Mouse (Mus musculus) limb, embryonic 11.5 days (tissue): ENCODE measurements around the gene Atg4a-ps. TPM values are rescaled to one million over a fixed set of nuclear protein-coding genes. Genes with fewer than 3 reads are reported as not detected.

Experiments
- ATAC-seq: fragments of 200-750 bp; cut with Nextera tagmentation; 2 replicates; pipeline ENCODE4 v1.8.0; 2017; ENCODE audit warnings: low read depth; ENCODE audit not compliant: insufficient number of reproducible peaks, low FRiP score, low TSS enrichment
- DNase-seq: peaks from one replicate; pipeline ENCODE4 v3.0.0-alpha.2; 2015; ENCODE audit warnings: low spot score
- H3K27ac ChIP-seq: fragments of 300-500 bp; sonication (generic); replicated peaks from 2 replicates; pipeline ENCODE4 v1.5.1; 2014; ENCODE audit warnings: low read depth, mild to moderate bottlenecking, low read length
- H3K27me3 ChIP-seq: fragments of 300-500 bp; sonication (generic); 2 replicates; pipeline ENCODE4 v1.6.1; 2014; ENCODE audit warnings: mild to moderate bottlenecking, low read length, mixed read lengths; ENCODE audit not compliant: control insufficient read depth, insufficient read depth
- H3K36me3 ChIP-seq: fragments of 300-500 bp; sonication (generic); 2 replicates; pipeline ENCODE4 v1.6.1; 2014; ENCODE audit warnings: mild to moderate bottlenecking, low read length, moderate library complexity, mixed read lengths; ENCODE audit not compliant: control insufficient read depth, insufficient read depth
- H3K4me1 ChIP-seq: fragments of 300-500 bp; sonication (generic); 2 replicates; pipeline ENCODE4 v1.6.1; 2014; ENCODE audit warnings: low read length, mixed read lengths; ENCODE audit not compliant: control insufficient read depth, insufficient read depth
- H3K4me2 ChIP-seq: fragments of 300-500 bp; sonication (generic); 2 replicates; pipeline ENCODE4 v1.6.1; 2014; ENCODE audit warnings: low read depth, mild to moderate bottlenecking, moderate library complexity; ENCODE audit not compliant: severe bottlenecking
- H3K4me3 ChIP-seq: fragments of 300-500 bp; sonication (generic); 2 replicates; pipeline ENCODE4 v1.5.1; 2014; ENCODE audit warnings: low read depth, low read length
- H3K9ac ChIP-seq: fragments of 300-500 bp; sonication (generic); 2 replicates; pipeline ENCODE4 v1.6.1; 2014; ENCODE audit warnings: mild to moderate bottlenecking, low read length
- H3K9me3 ChIP-seq: fragments of 300-500 bp; sonication (generic); 2 replicates; pipeline ENCODE4 v1.6.1; 2016; ENCODE audit warnings: low read length; ENCODE audit not compliant: control insufficient read depth
- WGBS: fragments of 180-500 bp; shearing (Covaris S2); extraction: QIAGEN DNeasy Blood & Tissue Kit; methylation state at CpG from one replicate; pipeline ENCODE4 v1.1.7; 2014; 5-methylcytosine and 5-hydroxymethylcytosine counted together
- polyA plus RNA-seq: library from polyadenylated mRNA; unstranded; fragments of >200 nt; fragmentation: Nextera tagmentation; extraction: Ambion mirVana; gene quantifications from 2 replicates; pipeline ENCODE4 v1.2.1, GENCODE M21; 2014

Atg4a-ps gene
- polyA plus RNA-seq, 1 experiment from 2014 or later = 0.08 TPM

DNA sequence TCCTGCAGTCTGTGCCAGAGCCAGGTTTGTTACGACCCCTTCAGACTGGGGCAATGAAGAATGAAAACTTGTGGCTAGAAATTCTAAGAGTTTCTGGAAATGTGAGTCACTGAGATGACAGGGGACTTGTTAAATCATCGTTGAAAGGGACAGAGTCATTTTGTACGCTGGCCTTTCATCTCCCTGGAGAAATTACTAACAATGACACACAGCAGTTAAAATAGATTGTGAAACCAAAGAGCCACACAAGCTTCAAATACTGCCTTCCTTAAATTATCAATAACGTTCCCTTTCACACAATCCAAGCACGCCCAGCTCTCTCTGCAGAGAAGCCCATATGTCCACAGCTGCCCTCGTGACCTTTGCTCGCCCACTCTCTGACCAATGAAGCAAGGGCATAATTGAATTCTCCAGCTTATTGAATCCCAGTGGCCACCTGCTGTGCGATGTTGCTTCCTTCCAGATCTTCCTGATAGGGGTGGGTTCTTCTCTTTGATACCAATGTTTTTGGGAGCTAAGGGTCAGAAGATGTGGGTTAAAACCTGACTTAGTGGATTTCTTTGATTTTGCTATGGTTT, 5.6 kb downstream of the Atg4a-ps start:
- DNase-seq (no peak), ATAC-seq (no peak)
- no peak overlapping the region for H3K4me3 ChIP-seq
- no peaks in the 10 kb centered on the region for H3K36me3 ChIP-seq
- 48% methylated on average over 8 of the region's 8 CpGs for WGBS
- no peak overlapping the region for H3K27ac ChIP-seq
- H3K4me2 ChIP-seq = no peak overlapping the region
- no peak overlapping the region for H3K9ac ChIP-seq
- no peaks in the 10 kb centered on the region for H3K9me3 ChIP-seq
- no peaks in the 10 kb centered on the region for H3K4me1 ChIP-seq
- H3K27me3 ChIP-seq = no peaks in the 10 kb centered on the region

DNA sequence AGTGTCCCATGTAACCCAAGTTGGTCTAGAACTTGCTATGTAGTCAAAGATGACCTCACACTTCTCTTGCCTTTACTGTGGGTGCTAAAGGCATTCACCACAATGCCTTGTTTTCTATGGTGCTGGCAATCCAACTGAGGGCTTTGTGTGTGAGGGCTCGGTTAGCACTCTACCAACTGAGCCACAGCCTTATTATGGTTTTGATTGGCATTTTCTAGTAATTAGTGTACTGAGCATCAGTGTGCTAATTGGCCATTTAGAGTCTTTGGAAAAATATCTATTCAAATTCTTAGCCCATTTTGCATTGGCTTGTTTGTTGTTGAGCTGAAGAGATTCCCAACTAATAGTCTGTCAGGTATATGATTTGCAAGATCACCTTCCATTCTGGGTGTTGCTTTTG, 8.2 kb downstream of the Atg4a-ps start:
- ATAC-seq (no peak), DNase-seq (no peak)
- Histone ChIP-seq H3K9ac (no peak overlapping the region), H3K4me3 (no peak overlapping the region), H3K27me3 (no peaks in the 10 kb centered on the region), H3K27ac (no peak overlapping the region), H3K36me3 (no peaks in the 10 kb centered on the region), H3K9me3 (no peaks in the 10 kb centered on the region), H3K4me2 (no peak overlapping the region), H3K4me1 (no peaks in the 10 kb centered on the region)
- 92% methylated on average over 1 of the region's 1 CpGs for WGBS

DNA sequence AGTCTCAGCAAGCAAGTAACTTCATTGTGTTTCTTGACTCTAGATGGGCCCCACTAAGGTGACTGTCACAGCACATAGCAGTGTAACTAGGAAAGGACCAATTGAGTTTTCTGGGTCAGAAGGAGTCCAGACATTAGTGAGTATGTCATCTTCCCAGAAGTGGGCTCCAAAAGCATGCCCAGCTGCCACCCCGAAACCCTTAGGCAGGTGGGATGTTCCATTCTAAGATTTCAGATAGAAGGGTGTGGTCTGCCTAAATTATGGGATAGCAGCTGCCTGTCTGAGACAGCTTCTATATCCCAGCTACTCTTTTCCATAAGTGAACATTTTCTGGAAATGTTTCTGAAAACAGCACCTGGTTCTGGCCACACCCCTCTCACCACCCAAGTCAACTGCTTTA, 11.6 kb downstream of the Atg4a-ps start:
- ATAC-seq (no peak), DNase-seq (no peak)
- Histone ChIP-seq H3K9ac (no peak overlapping the region), H3K36me3 (no peaks in the 10 kb centered on the region), H3K4me2 (no peak overlapping the region), H3K4me3 (no peak overlapping the region), H3K9me3 (no peaks in the 10 kb centered on the region), H3K27me3 (no peaks in the 10 kb centered on the region), H3K4me1 (no peaks in the 10 kb centered on the region), H3K27ac (no peak overlapping the region)
- 93% methylated on average over 1 of the region's 1 CpGs for WGBS

DNA sequence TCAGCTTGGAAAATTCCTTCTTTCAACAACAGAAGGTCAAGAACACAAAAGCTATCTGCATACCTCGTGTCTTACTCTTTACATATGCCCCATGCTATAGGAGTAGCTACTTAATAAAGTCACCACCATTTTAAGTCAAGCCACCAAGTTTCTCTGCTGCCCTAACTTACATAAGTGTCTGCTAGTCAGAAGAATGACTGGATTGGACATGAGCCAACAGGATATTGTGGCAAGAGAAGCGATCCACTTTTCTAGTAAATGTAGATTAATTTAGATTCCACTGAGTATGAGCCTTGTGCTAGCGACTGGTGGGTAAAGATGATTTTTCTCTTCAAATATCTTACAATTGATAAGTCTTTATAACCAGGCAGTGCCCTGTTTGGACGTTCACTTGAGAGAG, 12.0 kb downstream of the Atg4a-ps start:
- Histone ChIP-seq H3K36me3 (no peaks in the 10 kb centered on the region), H3K9ac (no peak overlapping the region), H3K27me3 (no peaks in the 10 kb centered on the region), H3K4me3 (no peak overlapping the region), H3K9me3 (no peaks in the 10 kb centered on the region), H3K27ac (no peak overlapping the region), H3K4me1 (no peaks in the 10 kb centered on the region), H3K4me2 (no peak overlapping the region)
- ATAC-seq (no peak), DNase-seq (no peak)
- 88% methylated on average over 4 of the region's 4 CpGs for WGBS

DNA sequence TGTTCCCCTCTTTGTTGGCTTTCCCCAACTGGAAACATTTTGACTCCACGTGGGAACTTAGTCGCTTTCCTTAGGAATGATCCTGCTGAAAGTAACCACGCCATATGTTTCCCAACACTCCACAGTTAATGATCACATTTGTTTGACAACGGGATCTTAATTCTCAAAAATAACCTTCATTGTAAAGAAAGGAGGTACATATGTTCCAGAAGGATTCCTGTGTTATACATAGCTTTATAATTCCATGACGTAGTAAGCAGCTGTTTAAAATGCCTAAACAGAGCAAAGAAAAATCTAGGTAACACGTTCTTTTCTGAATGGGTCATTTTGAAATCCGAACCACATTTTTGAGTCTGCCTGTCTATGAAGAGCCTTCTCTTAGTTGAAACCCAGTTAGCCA, 12.7 kb downstream of the Atg4a-ps start:
- H3K36me3 ChIP-seq = no peaks in the 10 kb centered on the region
- ATAC-seq (no peak), DNase-seq (no peak)
- no peaks in the 10 kb centered on the region for H3K9me3 ChIP-seq
- no peak overlapping the region for H3K4me3 ChIP-seq
- no peak overlapping the region for H3K9ac ChIP-seq
- H3K4me2 ChIP-seq = no peak overlapping the region
- no peaks in the 10 kb centered on the region for H3K27me3 ChIP-seq
- H3K4me1 ChIP-seq = no peaks in the 10 kb centered on the region
- no peak overlapping the region for H3K27ac ChIP-seq
- WGBS = 79% methylated on average over 7 of the region's 7 CpGs

DNA sequence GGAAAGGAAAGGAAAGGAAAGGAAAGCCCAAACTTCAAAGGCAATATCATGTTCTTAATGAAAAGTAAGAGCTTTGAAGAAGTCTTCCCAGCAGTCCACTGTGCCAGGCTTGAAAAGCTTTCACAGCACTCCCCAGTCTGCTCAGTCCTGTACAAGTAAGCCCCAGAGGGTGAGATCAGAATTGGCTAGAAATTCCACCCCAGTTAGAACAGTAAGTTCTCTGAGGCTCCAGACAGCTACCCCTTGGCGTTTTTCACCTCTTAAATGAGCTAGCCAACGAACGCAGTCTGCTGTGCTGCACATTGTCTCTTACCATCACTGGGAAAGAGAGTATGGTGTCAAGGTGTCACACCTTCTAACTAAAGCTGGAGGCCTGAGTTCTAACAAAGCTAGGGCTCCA, 18.2 kb downstream of the Atg4a-ps start:
- H3K4me3 ChIP-seq = no peak overlapping the region
- ATAC-seq = no peak
- DNase-seq = no peak
- no peak overlapping the region for H3K4me2 ChIP-seq
- 75% methylated on average over 3 of the region's 3 CpGs for WGBS
- no peaks in the 10 kb centered on the region for H3K27me3 ChIP-seq
- H3K27ac ChIP-seq = no peak overlapping the region
- H3K9ac ChIP-seq = no peak overlapping the region
- H3K36me3 ChIP-seq = no peaks in the 10 kb centered on the region
- H3K9me3 ChIP-seq = no peaks in the 10 kb centered on the region
- H3K4me1 ChIP-seq = no peaks in the 10 kb centered on the region

DNA sequence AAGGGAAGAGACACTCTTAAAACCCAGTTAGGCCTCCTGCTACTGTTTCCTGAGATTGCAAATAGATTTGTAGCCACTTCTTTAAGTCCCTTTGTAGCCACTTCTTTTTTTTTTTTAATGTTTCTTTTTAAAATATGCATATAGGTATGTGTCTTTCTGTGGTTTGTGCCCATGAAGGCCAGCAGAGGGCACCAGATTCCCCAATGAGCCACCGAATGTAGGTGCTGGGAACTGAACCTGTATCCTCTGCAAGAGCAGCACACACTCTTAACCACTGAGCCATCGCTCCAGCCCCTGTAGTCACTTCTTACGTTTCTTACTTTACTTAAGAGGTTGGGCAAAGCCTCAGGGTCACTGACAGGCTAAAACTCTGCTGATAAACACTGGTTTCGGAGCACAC, 19.4 kb downstream of the Atg4a-ps start:
- 90% methylated on average over 4 of the region's 4 CpGs for WGBS
- Histone ChIP-seq H3K4me2 (no peak overlapping the region), H3K4me3 (no peak overlapping the region), H3K9ac (no peak overlapping the region), H3K4me1 (no peaks in the 10 kb centered on the region), H3K9me3 (no peaks in the 10 kb centered on the region), H3K27me3 (no peaks in the 10 kb centered on the region), H3K36me3 (no peaks in the 10 kb centered on the region), H3K27ac (no peak overlapping the region)
- DNase-seq (no peak), ATAC-seq (no peak)

DNA sequence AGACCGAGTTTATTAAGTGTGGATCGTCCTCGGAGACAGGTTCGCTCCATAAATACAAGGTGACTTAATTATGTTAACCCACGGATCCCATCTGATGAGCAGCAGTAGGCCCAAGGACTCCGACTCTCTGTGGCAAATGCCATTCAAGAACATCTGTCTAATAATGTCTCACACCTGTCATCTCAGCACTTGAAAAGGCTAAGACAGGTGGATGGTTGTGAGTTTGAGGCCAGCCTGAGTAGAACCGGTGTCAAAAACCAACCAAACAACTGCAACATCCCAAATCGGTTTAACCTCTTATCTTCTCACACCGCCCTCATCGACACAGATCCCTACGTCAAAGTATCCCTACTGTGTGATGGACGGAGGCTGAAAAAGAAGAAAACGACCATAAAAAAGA, 20.7 kb downstream of the Atg4a-ps start:
- WGBS = 89% methylated on average over 13 of the region's 13 CpGs
- Histone ChIP-seq H3K9me3 (no peaks in the 10 kb centered on the region), H3K4me2 (no peak overlapping the region), H3K4me3 (no peak overlapping the region), H3K27ac (no peak overlapping the region), H3K4me1 (no peaks in the 10 kb centered on the region), H3K36me3 (no peaks in the 10 kb centered on the region), H3K27me3 (no peaks in the 10 kb centered on the region), H3K9ac (no peak overlapping the region)
- no peak for DNase-seq
- no peak for ATAC-seq

DNA sequence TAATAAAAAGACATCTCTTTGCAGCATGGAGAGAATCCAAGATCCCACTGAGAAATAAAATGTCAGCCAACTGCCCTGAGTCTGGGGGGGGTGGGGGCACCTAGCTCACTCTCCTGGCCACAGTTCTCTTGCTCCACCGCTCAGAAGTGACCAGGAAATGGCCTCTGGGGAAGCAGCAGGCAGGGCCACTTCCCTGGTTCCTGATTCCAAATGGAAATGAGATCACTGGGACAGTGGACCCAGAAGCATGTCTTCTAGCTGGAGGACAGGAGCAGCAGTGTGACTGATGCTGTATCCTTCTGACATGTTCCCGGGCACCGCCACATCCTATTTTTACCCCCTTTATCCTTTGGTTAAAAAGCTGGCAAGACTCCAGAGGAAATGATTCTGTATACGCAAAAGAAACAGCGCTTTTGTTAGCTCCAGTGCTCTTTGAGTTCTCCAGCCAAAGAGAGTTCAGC, 21.2 kb downstream of the Atg4a-ps start:
- H3K4me1 ChIP-seq = no peaks in the 10 kb centered on the region
- no peak overlapping the region for H3K4me3 ChIP-seq
- no peak overlapping the region for H3K27ac ChIP-seq
- H3K27me3 ChIP-seq = no peaks in the 10 kb centered on the region
- WGBS = 85% methylated on average over 5 of the region's 5 CpGs
- ATAC-seq = no peak
- DNase-seq = no peak
- no peak overlapping the region for H3K4me2 ChIP-seq
- H3K9ac ChIP-seq = no peak overlapping the region
- H3K9me3 ChIP-seq = no peaks in the 10 kb centered on the region
- no peaks in the 10 kb centered on the region for H3K36me3 ChIP-seq
